Mouse (Mus musculus) olfactory bulb, adult 2 months (tissue): ENCODE measurements around the gene Cxcl1.

Source experiments
- CTCF ChIP-seq: fragments of 200-500 bp; IDR thresholded peaks from 2 replicates; pipeline ENCODE4 v1.5.1; 2012; ENCODE audit warnings: low read depth, mild to moderate bottlenecking, low read length, moderate library complexity; ENCODE audit not compliant: insufficient read depth
- POLR2A ChIP-seq: fragments of 200-500 bp; IDR thresholded peaks from 2 replicates; pipeline ENCODE4 v1.6.1; 2012; ENCODE audit warnings: mild to moderate bottlenecking, low read depth, low read length, moderate library complexity; ENCODE audit not compliant: insufficient read depth

DNA sequence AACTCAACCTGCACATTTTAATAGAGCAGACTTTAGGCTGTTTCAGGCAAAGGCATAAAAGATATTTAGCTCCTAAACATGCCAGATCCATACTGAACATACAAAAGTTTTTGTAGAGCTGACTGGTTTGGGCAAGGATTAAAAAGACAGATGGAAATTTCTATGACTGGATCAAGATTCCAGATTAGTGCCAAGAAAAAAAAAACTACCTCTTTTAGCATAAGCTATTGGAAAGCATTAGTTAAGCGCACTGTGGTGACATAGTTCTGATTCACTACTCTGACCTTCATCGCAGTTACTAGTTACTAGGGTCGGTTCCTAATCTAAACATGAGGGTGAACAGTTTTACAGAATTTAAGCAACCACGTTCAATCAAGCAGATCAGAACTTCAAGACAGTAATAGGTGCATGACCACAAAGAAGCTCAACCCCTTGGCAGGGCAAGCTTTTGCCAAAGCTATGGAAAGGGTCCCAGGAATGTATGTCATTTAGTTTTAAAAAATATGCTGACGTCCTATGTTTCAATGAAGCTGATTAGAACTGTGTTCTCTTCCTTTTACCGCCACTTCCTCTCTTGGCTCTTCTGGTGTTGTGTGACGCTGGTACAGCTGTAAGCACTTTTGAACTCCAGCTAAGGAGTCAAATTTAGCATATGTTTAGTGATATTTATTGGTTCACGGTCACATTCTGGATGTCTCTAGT, 14.4 kb upstream of the Cxcl1 start:
- no peak for TF ChIP-seq CTCF
- TF ChIP-seq POLR2A: no peak
